Mouse (Mus musculus): ENCODE measurements at regions not wholly inside any gene's neighbourhood (a gene's known extent, or its start where the extent isn't known, plus 50 kb on each side); places are given as distances from the start of the nearest gene placed in this dataset.

DNA sequence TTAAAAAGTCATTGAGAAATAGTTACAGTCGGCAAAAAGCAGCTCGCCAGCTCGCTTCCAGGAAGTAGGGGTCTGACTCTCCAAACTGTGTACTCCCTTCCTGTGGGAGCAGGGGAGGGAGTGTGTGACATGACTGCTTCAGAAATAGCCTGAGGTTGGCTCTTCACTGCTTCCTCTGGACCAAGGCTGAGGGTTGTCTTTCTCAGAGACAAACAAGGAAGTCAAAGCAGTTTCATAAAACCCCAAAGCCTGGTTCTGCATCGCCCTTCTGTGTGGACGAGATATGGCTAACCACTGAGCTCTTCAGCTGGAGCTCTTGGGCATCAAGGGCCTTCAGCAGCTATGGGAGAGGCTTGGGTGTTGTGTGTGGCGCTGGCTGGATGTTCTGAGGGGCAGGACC, 61.0 kb upstream of the Haao start:
- no peak for TF ChIP-seq POLR2A (IDR thresholded peaks at IDR 0.05; ENCODE audit: low read depth, low read length)
- no peak for TF ChIP-seq CTCF (IDR thresholded peaks at IDR 0.05; ENCODE audit: borderline replicate concordance, insufficient read depth, low read length)

All from embryonic fibroblast, embryonic 13.5 days (primary cell).